Mouse (Mus musculus): ENCODE data around the gene Adora2b. TPM values are rescaled to one million over a fixed set of nuclear protein-coding genes. Genes with fewer than 3 reads are reported as not detected.

Gene Adora2b
- total RNA-seq, 2 experiments from 2014 or later: 0.41 to 0.44 TPM

Other genes starting within 250 kb of the Adora2b start
- 10 to 100 TPM; 30.6 to 32.8 TPM for gene Zswim7, start 32.4 kb downstream of the Adora2b start, total RNA-seq (2021)
- gene Ttc19, start 32.5 kb downstream of the Adora2b start, total RNA-seq (2021): 10 to 100 TPM; 34.0 to 38.1 TPM
- gene Pigl, start 209.5 kb downstream of the Adora2b start, total RNA-seq (2021): 1 to 10 TPM; 1.7 to 2.1 TPM
- gene Ncor1, start 209.6 kb downstream of the Adora2b start, total RNA-seq (2021): 100 to 1,000 TPM; 113 to 119 TPM

All from gastrocnemius, postnatal 36 days (tissue).